ENCODE assay signal across 24 mouse cellular contexts in genomic region chr2:120264858-120265257, GRCm38 (mm10). TPM values are rescaled to one million over a fixed set of nuclear protein-coding genes. Genes with fewer than 3 reads are reported as not detected.
DNase-seq lines count a peak whose midpoint lies in the region; ATAC-seq lines count a peak whose summit lies in the region.
"Had no signal": no experiment of that assay in that cellular context is flagged by ENCODE, and none has a peak within 500 bp of the region (broad histone marks: within the 10 kb centered on the region; RNA-seq: fewer than 3 reads in every experiment).

No protein-coding gene starts in this region.

- no peak overlapping the region for H3K4me3 ChIP-seq in embryonic facial prominence, embryonic 12.5 days
- H3K4me3 ChIP-seq in embryonic facial prominence, embryonic 10.5 days, result no peak overlapping the region
- no peak overlapping the region for H3K4me3 ChIP-seq in hindbrain, embryonic 15.5 days
- no peak overlapping the region for H3K4me3 ChIP-seq in hindbrain, embryonic 10.5 days
- H3K4me3 ChIP-seq: myocyte; neural tube, embryonic 13.5 days had no signal

- H3K4me2 ChIP-seq in embryonic facial prominence, embryonic 12.5 days (replicated peaks), result 0 out of 2 replicates have a peak overlapping the region, but pooled peaks have one; percentile 8
- H3K4me2 ChIP-seq in hindbrain, embryonic 15.5 days, result no peak overlapping the region
- H3K4me2 ChIP-seq: neural tube, embryonic 13.5 days had no signal

- H3K27ac ChIP-seq in embryonic facial prominence, embryonic 12.5 days, result no peak overlapping the region
- no peak overlapping the region for H3K27ac ChIP-seq in embryonic facial prominence, embryonic 10.5 days (replicated peaks)
- H3K27ac ChIP-seq in hindbrain, embryonic 15.5 days (replicated peaks), result no peak overlapping the region
- no peak overlapping the region for H3K27ac ChIP-seq in hindbrain, embryonic 10.5 days
- H3K27ac ChIP-seq: neural tube, embryonic 13.5 days had no signal

- H3K36me3 ChIP-seq in embryonic facial prominence, embryonic 12.5 days, result no peaks in the 10 kb centered on the region
- no peaks in the 10 kb centered on the region for H3K36me3 ChIP-seq in embryonic facial prominence, embryonic 10.5 days (replicated peaks)
- no peaks in the 10 kb centered on the region for H3K36me3 ChIP-seq in hindbrain, embryonic 15.5 days
- H3K36me3 ChIP-seq in hindbrain, embryonic 10.5 days, result no peaks in the 10 kb centered on the region
- H3K36me3 ChIP-seq: neural tube, embryonic 13.5 days had no signal

- H3K27me3 ChIP-seq in embryonic facial prominence, embryonic 12.5 days, result peaks cover 4% of the 10 kb centered on the region; the same call in 1 of the 2 replicates
- H3K27me3 ChIP-seq in embryonic facial prominence, embryonic 10.5 days (replicated peaks; ENCODE audit: low read depth, poor library complexity, severe bottlenecking), result peaks cover 25% of the 10 kb centered on the region
- H3K27me3 ChIP-seq in hindbrain, embryonic 15.5 days, result no peaks in the 10 kb centered on the region
- H3K27me3 ChIP-seq in hindbrain, embryonic 10.5 days (ENCODE audit: insufficient read depth, poor library complexity, severe bottlenecking), result 0 out of 2 replicates have a peak, but pooled peaks cover 13% of the 10 kb centered on the region
- H3K27me3 ChIP-seq: neural tube, embryonic 13.5 days had no signal

- H3K9ac ChIP-seq in embryonic facial prominence, embryonic 12.5 days, result no peak overlapping the region
- no peak overlapping the region for H3K9ac ChIP-seq in hindbrain, embryonic 15.5 days
- H3K9ac ChIP-seq: neural tube, embryonic 13.5 days had no signal

- 39% methylated on average over 10 of the region's 10 CpGs for WGBS in embryonic facial prominence, embryonic 12.5 days
- WGBS in embryonic facial prominence, embryonic 10.5 days, result 55% methylated on average over 10 of the region's 10 CpGs
- 48% methylated on average over 10 of the region's 10 CpGs for WGBS in hindbrain, embryonic 15.5 days
- WGBS in hindbrain, embryonic 10.5 days, result 66% methylated on average over 10 of the region's 10 CpGs

- H3K4me1 ChIP-seq in embryonic facial prominence, embryonic 12.5 days, result 0 out of 2 replicates have a peak, but pooled peaks cover 6% of the 10 kb centered on the region
- H3K4me1 ChIP-seq in embryonic facial prominence, embryonic 10.5 days, result peaks cover 17% of the 10 kb centered on the region
- H3K4me1 ChIP-seq in hindbrain, embryonic 15.5 days (replicated peaks), result no peaks in the 10 kb centered on the region; the same call in 1 of the 2 replicates
- peaks cover 10% of the 10 kb centered on the region for H3K4me1 ChIP-seq in hindbrain, embryonic 10.5 days (replicated peaks)

- no peak for DNase-seq in embryonic facial prominence, embryonic 10.5 days (ENCODE audit: low spot score)
- no peak for DNase-seq in hindbrain, embryonic 10.5 days (ENCODE audit: low spot score)
- DNase-seq in right cerebral cortex, adult 18-20 months, result peak; percentile 11
- no peak for DNase-seq in right cerebral cortex, postnatal 36 days (ENCODE audit: low spot score in 2 of 2)
- no peak for DNase-seq in cerebellum, adult 11-12 months
- DNase-seq in cerebellum, postnatal 36 days, result no peak
- DNase-seq: gastrocnemius, postnatal 25 days; heart, postnatal 36 days; kidney, adult 8-10 months; kidney, postnatal 14 days; lung, postnatal 4 days; thymus, adult 18-20 months; thymus, postnatal 36 days had no signal

- ATAC-seq in embryonic facial prominence, embryonic 12.5 days (ENCODE audit: insufficient number of reproducible peaks, insufficient read depth, low FRiP score, low TSS enrichment), result no peak
- ATAC-seq in hindbrain, embryonic 15.5 days (ENCODE audit: low FRiP score, low read depth), result peak; percentile 45; the same call in 1 of the 2 replicates
- ATAC-seq: CD4-positive, CD25-positive, alpha-beta regulatory T cell, adult 4 months had no signal

- H3K9me3 ChIP-seq in embryonic facial prominence, embryonic 12.5 days, result no peaks in the 10 kb centered on the region
- no peaks in the 10 kb centered on the region for H3K9me3 ChIP-seq in embryonic facial prominence, embryonic 10.5 days
- H3K9me3 ChIP-seq in hindbrain, embryonic 15.5 days, result no peaks in the 10 kb centered on the region
- no peaks in the 10 kb centered on the region for H3K9me3 ChIP-seq in hindbrain, embryonic 10.5 days
- H3K9me3 ChIP-seq: neural tube, embryonic 13.5 days had no signal

RNA-seq across cellular contexts. Expression of gene Pla2g4e, which starts 19.7 kb away (rescaled TPM):
- polyA plus RNA-seq in embryonic facial prominence, embryonic 12.5 days (2016; fragmentation: Nextera tagmentation; extraction: Ambion mirVana), result 0.04 and 0.11 TPM in 2 replicates
- not detected in 2 replicates for polyA plus RNA-seq in embryonic facial prominence, embryonic 10.5 days (2016; fragmentation: Nextera tagmentation; extraction: Ambion mirVana)
- 4.7 and 4.8 TPM in 2 replicates for polyA plus RNA-seq in hindbrain, embryonic 15.5 days (2015; fragmentation: Nextera tagmentation; extraction: Ambion mirVana)
- polyA plus RNA-seq in hindbrain, embryonic 10.5 days (2016; fragmentation: Nextera tagmentation; extraction: Ambion mirVana), result 0.21 TPM in 1 of 2 replicates, not detected in the other
- polyA plus RNA-seq: CD4-positive, CD25-positive, alpha-beta regulatory T cell, adult 4 months; limb, embryonic 11.5 days; liver, adult 2 months; liver, embryonic 16.5 days had no signal

RNA-seq across cellular contexts. Expression of gene Pla2g4d, which starts 24.1 kb away (rescaled TPM):
- polyA plus RNA-seq in embryonic facial prominence, embryonic 12.5 days (2016; fragmentation: Nextera tagmentation; extraction: Ambion mirVana), result 0.08 and 0.09 TPM in 2 replicates
- polyA plus RNA-seq in embryonic facial prominence, embryonic 10.5 days (2016; fragmentation: Nextera tagmentation; extraction: Ambion mirVana), result 0.04 and 0.05 TPM in 2 replicates
- polyA plus RNA-seq in hindbrain, embryonic 15.5 days (2015; fragmentation: Nextera tagmentation; extraction: Ambion mirVana), result not detected in 2 replicates
- 0.04 TPM in 1 of 2 replicates, not detected in the other for polyA plus RNA-seq in hindbrain, embryonic 10.5 days (2016; fragmentation: Nextera tagmentation; extraction: Ambion mirVana)
- polyA plus RNA-seq: CD4-positive, CD25-positive, alpha-beta regulatory T cell, adult 4 months; liver, adult 2 months; liver, embryonic 16.5 days; lung, embryonic 16.5 days; myocyte; small intestine, adult 2 months had no signal

RNA-seq across cellular contexts. Expression of gene Pla2g4f, which starts 49.1 kb away (rescaled TPM):
- 0.06 TPM in 1 of 2 replicates, not detected in the other for polyA plus RNA-seq in embryonic facial prominence, embryonic 12.5 days (2016; fragmentation: Nextera tagmentation; extraction: Ambion mirVana)
- not detected in 2 replicates for polyA plus RNA-seq in embryonic facial prominence, embryonic 10.5 days (2016; fragmentation: Nextera tagmentation; extraction: Ambion mirVana)
- 0.06 TPM in 1 of 2 replicates, not detected in the other for polyA plus RNA-seq in hindbrain, embryonic 15.5 days (2015; fragmentation: Nextera tagmentation; extraction: Ambion mirVana)
- polyA plus RNA-seq in hindbrain, embryonic 10.5 days (2016; fragmentation: Nextera tagmentation; extraction: Ambion mirVana), result not detected in 2 replicates
- polyA plus RNA-seq: forebrain, embryonic 11.5 days; limb, embryonic 11.5 days; liver, embryonic 16.5 days; neural tube, embryonic 13.5 days had no signal
